Mouse (Mus musculus): ENCODE data around the gene Rhoa.

Gene Rhoa

DNA sequence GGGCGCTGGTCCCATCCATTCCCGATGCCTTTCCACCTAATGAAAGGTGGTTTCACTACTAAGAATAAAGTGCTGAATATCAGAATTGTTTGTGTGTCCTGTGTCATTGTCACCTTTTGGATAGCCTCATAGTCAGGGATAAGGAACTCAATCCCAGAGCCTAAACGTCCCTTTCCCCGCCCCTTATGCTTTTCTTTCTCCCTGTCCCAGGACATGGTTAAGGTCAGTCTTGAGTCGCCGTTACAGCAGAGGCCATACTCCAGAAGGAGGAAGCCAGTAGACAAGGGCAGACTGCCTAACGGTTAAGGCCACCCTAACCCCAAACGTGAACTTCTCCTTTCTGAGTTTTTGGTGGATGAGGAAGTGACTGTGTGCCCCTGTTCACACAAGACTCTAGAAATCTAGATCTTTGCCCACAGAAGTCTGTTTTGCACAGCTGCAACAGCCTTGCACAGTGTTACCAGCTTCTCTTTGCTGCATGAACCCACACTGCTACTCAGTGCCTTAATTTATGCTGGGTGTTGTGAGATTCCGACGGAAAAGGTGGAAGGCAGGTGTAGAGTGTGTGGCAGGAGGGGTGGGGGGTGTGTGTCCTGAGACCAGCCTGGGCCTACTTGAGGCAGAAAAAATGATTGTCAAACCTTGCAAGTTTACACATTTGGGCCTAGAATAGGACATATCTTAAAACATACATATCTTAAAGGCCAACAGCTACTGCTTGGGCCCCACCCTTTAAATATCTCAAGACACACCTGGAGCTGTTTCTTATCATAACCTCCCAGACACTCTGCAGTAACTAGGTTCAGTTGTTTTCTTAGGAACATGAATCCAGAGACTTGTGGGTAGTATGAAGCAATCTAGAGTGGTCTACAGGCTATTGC is 34.6 kb downstream of the Rhoa start:
- no peak for DNase-seq (ENCODE audit: low spot score)

DNA sequence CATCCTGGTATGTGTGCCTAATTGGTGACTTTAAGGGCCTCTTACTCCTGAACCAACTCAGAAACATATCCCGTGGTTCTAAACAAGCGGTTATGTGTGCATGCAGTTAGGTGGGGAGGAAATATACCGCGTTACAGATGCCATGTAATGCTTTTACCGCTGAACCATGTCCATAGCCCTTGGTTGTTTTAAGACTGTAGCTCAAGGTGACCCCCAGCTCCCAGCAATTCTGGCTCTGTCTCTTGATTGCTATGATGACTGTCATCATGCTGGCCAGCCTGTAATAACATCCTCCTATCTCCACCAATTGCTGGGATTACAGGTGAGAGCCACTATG is 35.2 kb downstream of the Rhoa start:
- no peak for DNase-seq (ENCODE audit: low spot score)

DNA sequence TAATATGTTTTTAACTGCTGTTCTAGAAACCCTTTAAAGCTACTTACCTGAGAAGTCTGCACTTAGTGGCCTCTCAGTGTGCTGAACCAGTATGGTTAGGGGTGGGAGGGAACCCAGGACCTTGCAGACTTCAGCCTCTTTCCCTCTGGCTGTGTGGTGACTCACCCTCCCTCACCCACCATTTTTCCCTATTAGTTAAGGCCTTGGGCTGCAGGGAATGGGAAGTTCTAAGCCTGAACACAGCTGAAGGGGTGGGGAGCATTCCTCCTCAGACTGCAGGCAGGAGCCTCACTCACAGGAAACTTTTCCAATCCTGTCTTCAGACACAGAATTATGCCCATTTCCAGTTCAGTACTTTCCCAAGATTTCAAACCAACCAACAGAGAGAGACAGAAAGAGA is 35.9 kb downstream of the Rhoa start:
- no peak for DNase-seq (ENCODE audit: low spot score)

DNA sequence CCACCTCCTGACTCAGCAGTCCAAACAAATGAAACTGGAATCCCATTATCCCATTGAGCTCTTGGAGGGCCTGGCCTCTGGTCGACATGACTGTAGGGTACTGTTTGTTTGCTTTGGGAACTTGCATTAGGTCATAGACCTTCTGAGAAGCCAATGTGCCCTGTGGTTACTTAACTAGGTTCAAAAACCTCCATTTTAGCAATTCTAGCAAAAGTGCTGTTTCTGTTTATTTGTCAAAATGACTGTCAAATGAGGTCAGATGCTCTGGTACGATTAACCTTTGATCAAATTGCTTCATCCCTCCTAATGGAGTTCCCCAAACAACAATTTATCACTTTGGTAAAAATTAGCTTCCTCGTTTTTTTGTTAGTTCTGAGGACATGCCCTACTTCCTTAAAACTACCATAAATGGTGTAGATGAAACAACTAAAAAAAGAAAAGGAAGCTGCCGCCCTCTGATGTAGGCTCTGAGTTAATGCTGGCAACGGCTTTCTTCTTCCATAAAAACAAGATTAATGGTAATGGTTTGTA is 36.4 kb downstream of the Rhoa start:
- DNase-seq (ENCODE audit: low spot score) = no peak

DNA sequence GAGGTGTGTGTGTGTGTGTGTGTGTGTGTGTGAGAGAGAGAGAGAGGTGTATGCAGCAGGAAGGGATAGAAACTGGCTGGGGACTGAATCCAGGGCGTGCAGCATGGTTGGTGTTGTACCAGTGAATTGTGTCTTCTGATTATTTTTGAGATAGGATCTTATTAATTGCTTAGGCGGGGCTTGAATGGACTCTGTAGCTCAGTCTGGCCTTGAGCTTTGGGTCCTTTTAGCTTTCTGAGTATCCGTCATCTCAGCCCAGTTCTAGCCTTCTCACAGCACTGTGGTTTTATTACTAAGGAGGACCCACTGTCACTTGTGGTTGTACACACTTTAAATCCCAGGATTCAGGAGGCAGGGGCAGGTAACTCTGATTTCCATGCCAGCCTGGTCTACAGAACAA is 37.4 kb downstream of the Rhoa start:
- no peak for DNase-seq (ENCODE audit: low spot score)

DNA sequence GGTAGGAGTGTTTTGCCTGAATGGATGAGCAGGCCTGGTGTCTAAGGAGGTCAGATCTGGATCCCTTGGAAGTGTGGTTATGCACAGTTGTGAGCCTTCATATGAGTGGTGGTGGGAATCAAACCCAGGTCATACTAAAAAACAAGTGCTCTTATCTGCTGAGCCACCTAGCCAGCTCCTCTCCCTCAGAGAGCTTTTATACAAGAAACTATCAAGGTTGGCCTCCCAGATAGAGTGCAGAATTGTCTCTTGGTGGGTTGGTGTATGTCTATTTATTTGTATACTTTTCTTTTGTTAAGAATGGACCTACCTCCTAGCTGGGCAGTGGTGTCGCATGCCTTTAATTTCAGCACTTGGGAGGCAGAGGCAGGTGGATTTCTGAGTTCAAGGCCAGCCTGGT is 37.9 kb downstream of the Rhoa start:
- DNase-seq (ENCODE audit: low spot score) = no peak

DNA sequence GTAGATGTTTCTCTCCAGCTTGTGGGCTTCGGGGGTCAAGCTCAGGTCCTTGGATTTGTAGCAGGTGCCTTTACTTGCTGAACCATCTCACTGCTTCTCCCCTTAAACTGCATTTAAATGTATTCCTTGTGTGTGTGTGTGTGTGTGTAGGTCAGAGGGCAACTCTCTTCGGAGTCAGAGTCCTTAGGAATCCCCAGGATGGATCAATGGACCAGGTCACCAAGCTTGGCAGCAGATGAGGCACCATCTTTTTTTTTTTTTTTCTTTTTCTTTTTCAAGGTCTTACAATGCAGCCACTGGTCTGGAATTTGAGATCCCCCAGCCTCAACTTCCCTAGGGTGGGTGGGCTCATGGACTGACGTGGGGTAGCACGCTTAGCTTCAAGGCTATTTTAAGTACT is 38.5 kb downstream of the Rhoa start:
- no peak for DNase-seq (ENCODE audit: low spot score)

DNA sequence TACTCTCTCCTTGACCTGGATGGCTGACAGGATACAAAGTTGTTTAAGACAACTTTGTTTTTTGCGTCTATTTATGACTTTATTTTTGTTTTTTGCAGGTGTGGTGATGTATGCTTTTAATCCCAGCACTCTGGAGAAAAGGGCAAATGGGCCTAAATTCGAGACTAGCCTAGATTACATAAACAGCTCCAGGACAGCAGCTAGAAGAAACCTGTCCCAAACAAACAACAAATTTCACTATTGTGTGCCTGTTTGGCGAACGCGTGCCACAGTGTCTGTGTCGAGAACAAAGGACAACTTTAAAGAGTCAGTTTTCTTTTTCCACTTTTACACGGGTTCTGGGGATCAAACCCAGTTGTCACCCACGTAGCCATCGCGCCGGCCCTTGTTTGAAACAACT is 41.1 kb downstream of the Rhoa start:
- no peak for DNase-seq (ENCODE audit: low spot score)

DNA sequence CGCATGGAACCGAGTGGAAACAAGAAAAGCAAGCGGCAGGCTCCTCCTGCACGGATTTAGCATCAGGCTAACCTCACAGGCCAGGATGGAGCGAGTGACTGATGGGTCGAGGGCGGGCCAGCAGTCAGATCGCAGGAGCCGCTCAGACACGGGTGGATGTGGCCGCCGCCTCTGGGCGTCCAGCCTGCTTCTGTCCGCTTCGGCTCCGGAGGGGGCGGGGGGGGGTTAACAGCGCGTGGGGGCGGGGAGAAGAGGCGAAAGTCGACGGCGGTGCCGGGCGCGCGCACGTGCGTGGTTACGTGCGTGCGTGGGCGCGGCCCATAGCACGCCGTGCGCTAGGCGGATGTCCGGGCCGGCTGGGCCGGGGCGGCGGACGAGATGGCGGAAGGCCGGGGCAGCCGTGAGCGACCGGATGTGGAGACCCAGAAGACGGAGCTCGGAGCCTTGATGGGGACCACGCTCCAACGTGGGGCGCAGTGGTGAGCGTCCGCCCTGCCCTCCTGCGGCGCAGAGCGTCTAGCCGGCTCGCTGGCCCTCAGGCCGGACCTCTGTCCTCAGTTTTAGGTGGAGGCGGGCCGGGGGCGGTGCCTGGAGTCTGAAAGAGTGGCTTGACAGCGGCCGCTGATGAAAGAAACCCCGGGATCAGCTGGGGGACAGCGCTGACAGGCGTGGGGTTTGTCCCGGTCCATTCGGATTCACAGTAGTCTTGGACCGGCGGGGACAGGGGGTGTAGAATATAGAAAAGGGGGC is 41.8 kb downstream of the Rhoa start, which contains the start of gene Usp4:
Gene Usp4, plus strand, starts transcription at position 314 of the 750 bp plus-strand sequence.
- DNase-seq (ENCODE audit: low spot score) = peak; percentile 88

DNA sequence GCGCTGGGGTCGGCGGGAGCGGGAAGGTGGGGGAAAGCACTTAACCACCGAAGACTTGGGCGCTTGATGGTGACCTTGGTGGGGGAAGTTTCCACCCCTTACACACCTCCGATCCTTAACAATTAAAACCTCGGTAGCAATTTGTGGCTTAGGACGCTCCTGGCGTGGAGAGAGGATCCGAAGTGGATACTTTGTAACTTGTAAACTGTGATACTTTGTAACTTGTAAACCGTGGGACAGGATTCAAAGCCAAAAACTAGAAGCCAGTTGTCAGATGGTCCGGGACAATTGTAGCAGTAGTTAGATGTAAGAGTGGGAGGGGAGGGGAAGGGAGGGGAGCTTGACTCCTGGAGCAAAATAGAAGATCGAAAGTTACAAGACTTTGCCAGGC is 42.4 kb downstream of the Rhoa start:
- DNase-seq (ENCODE audit: low spot score) = no peak

DNA sequence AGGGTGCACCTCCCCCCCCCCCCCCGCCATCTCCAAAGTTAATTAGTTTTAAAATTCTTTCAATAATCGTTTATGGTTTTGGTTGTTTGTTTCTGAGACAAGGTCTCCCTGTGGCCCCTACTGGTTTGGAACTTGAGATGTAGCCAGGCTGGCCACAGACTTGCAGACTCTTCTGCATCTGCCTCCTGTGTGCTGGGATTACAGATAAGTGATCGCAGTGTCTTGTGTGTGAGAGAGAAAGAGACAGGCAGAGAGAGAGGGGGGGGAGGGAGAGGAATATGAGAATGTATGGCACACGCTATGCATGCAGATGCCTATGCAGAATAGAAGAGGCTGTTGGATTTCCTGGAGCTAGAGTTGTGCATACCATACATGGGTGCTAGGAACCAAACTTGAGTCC is 43.8 kb downstream of the Rhoa start:
- DNase-seq (ENCODE audit: low spot score) = no peak

DNA sequence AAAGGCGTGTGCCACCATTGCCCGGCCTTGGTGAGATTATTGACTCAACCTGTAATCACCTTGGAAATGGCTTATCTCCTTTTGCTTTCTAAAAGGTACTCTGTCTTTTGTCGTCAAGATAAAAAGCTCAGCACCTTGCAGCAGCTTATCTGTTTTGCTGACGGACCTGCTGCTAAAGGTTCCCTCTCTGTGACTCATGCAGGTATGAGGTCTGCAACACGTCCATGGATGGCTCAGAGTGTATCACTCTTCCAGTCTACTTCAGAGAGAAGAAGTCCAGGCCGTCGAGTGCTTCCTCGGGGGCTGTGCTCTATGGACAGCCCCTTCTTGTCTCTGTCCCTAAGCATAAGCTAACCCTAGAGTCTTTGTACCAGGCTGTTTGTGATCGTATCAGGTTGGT is 72.3 kb downstream of the Rhoa start:
- no peak for DNase-seq (ENCODE audit: low spot score)

DNA sequence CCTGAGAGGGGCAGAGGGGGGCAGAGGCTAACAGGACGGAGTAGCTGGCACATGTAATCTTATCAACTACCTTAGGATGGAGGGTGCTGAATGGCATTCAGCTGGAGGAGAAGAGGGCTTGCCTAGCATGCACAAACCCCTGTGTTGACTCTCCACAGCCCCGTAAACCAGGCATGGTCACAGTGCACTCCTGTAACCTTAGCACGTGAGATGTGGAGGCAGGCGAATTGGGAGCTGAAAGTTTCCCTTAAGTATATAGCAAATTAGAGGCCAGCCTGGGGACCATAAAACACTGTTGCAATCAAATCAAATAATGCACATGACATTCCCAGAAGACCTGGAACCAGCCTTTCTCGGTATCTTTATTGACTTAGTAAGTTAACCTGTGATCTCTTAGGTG is 72.8 kb downstream of the Rhoa start:
- DNase-seq (ENCODE audit: low spot score) = no peak

DNA sequence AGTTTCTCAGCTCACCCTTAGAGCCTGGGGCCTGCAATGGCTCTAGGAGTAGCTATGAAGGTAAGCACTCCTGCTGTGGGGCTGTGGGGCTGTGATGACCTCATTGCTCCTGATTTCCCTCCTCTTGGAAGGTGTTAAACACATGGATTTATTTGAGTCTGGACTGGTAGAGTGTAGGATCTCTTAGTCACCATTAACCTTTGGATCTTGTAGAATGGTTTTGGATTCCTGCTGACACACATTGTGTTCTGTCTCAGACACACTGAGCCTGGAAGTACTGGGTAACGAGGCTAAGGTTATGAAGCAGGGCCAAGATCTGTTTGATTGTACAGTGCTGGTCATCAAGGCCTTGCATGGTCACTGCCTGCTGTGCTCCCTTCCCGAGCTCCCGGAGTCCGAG is 73.4 kb downstream of the Rhoa start:
- DNase-seq (ENCODE audit: low spot score) = no peak

DNA sequence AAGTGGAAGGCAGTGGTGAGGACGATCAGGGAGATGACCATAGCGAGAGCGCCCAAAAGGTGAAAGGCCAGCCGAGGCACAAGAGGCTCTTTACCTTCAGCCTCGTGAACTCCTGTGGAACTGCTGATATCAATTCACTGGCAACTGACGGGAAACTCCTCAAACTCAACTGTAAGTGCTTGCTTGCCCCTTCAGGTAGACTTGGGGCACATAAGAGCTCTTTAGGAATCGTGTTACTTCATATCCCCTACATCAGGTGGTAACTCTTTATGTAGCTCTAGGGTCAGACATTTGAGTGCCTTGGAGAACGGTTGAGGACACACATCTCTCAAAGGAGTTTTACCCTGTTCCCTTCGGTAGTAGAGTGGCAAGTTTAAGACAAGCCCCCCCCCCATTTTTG is 75.5 kb downstream of the Rhoa start:
- no peak for DNase-seq (ENCODE audit: low spot score)

DNA sequence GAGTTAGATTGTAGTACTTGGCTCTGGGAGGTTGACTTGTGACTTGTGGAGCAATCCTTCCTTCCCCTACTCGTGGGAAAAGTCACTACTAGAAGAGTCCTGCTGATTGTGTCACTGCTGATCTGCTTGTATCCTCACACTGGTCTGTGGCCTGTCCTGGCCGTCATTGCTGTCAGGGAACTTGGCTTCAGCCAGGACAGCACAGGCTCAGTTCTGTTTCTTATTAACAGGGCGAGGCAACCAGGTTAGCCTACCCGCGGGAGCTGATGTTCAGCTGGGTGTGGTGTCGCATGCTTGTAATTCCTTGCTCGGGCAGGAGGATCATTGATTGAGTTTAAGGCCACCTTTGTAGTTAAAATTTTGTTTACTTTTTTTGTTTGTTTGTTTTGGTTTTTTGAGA is 79.1 kb downstream of the Rhoa start:
- DNase-seq (ENCODE audit: low spot score) = no peak

DNA sequence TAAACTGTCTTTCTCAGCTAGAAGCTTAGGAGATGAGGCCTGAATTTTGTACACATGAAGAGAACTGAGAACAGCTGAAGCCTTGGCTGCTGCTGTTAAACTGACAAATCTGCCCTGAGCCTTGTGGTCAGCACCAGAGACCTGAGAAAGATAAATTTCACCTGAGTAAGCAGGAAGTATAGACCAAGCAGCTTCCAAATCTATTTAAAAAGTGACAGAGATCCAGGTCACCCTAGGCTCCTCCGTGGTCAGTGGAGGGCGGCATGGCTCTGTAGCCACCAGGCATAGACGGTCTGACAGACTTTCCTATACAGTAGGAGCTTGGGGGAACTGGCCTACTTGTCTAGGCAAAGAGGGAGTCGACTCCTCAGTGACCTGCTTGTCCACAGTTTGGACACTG is 80.9 kb downstream of the Rhoa start:
- no peak for DNase-seq (ENCODE audit: low spot score)

All from ovary, postnatal 36 days (tissue).